Mouse (Mus musculus): ENCODE measurements around the gene Slc16a1. TPM values are rescaled to one million over a fixed set of nuclear protein-coding genes. Genes with fewer than 3 reads are reported as not detected.

Slc16a1 gene
- 10 to 100 TPM in 1 of 2 experiments, 1 to 10 TPM in 1; 6.7 to 11.2 TPM for polyA plus RNA-seq (2017; shearing (Covaris generic))

DNA sequence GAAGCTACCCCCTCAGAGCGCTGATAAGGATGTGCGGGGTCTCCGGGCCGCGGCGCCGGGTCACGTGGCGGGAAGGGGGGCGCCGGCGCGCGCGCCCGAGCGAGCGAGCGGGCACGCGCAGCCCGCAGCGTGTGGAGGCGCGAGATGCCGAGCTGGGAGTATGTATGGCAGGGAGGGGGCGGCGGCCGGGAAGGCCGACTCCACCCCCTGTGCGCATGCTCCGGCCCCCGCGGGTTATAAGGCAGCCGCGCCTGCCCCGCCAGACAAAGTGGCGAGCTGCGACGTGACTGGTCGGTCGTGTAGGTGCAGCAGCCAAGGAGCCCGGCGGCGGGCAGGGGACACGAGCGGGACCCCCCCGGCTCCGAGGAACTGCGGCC, at the start of gene Slc16a1:
TSS of gene Slc16a1 (plus strand) at position 266 of the 377 bp plus-strand sequence.
- peak; percentile 64 for ATAC-seq

DNA sequence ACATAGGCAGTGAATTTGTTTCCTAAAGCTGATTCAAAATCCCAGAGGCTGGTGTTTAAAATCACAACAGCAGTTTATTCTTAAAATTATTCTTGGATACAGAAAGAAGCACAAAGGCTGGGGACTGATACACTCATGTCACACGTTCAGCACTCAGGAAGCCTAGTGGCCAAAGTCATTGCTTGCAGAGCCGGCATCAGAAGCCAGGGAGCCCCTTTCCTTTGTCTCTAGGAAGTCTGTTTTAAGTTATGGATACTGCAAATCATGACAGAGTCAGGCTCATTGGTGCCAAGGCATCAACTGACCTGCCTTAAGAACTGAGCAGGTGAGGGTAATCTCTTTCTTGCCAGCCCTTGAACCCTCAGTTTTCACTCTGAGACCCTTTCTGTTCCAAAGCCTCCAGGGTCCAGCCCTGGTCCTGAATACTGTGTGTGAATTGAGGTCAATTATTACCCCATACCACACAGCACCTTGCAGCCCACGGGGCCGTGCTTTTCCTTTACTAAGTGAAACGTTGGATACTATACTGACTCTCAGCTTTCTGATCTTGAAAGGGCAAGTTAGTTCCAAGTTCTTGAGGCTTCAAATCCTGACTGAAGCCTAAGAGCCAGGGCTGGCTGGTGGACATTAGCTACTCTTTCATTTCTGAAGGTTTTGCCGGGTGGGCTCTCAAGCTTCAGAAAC, 41.9 kb upstream of the Slc16a1 start:
- ATAC-seq = no peak

DNA sequence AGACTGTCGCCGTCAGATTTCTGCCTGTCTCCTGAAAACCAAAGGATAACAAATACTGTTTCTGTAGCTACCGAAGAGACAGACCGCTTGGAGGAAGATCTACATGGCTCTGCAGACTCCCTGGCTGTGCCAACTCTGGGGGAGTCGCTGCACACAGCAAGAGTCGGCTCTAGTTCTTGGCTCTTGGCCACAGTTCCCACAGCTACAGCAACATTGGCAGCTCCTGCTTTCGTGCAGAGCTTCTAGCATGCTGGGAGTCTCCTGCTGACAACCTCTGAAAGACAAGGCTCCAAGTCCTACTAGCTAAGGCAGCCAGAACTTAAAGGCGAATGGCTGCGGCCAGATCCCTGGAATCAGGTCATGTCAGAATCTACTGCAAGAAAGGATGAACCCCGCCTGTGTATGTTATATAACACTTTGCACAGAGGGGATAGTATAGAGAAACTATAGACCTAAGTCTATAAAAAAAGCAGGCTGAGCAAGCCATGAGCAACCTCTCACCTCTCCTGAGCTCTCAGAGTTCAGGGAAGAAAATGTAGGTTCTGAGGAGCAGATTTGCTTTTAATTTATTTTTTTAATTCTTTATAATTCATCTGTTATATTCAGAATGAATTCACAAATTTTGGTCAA, 41.2 kb upstream of the Slc16a1 start:
- no peak for ATAC-seq

DNA sequence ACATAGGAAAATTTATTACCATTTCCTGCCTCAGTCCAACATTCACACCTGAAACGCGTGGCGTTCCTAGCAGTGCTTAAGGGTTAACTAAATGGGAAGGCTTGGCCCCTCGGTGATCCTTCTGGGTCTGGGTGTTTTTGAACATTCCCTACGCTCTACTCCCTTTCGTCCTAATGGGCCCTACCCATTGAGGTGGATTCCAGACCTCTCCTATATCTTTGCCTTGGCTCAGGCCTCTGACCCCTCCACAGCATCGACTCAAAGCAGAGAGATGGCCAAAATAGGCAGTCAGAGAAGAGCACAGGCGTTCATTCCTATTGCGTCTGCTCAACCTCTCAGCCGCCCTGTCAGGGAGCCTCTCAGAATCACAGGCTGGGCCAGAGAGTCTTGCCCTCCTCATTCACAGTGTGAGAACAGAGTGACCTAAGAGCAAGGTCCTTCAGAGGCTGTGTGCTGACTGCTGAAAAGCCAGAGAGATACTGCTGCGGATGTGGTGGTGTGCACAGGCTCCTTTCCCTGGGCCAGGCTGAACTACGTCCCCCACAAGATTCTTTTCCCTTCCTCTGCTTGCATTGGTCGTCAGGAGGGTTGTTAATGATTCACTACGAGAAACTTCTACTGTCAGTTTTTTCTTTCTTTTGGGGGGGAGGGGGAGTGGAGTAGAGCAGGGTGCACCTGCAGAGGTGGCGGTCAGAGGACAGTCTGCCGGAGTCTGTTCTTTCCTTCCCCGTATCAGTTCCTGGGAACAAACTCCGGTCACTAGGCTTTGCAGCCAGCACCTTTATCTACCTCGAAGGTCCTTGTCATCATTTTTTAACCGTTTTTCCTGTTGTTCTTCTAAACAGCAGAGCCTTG, 38.9 kb upstream of the Slc16a1 start:
- no peak for ATAC-seq

DNA sequence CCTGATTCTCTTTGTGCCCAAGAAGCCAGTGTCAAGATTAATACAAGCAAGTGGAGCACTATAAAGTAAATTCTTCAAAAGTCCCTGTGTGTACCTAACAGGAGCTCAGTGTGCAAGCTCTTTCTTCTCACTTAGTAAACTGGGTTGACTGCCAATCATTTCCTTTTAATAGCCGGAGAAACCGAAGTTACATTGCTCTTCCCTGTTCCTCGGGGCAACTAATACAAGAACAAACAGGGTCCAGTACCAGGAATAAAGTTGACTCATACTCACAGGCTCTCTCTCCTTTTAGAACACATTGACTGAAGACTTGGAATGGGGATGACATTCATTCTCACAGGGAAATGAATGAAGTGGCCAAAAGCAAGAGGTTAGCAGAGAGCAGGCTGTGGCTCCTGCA, 37.8 kb upstream of the Slc16a1 start:
- ATAC-seq = no peak

DNA sequence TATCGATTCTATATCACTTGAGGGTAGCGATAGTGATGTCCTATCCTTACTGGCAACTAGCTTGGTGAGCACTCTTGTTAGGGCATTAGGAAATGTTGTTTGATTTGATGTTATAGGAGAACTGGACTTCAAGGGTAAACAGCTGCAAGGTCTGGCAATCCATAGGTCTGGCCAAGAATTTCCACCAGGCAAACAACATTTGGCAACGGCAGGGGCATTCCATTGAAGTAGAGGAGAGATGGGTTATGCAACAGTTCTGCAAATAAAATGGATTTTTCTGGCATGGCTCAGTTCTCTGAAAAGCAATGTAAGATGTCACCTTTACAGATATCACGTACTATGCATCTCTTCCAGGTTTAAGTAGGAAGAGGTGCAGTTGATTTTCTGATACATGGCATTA, 36.8 kb upstream of the Slc16a1 start:
- no peak for ATAC-seq

DNA sequence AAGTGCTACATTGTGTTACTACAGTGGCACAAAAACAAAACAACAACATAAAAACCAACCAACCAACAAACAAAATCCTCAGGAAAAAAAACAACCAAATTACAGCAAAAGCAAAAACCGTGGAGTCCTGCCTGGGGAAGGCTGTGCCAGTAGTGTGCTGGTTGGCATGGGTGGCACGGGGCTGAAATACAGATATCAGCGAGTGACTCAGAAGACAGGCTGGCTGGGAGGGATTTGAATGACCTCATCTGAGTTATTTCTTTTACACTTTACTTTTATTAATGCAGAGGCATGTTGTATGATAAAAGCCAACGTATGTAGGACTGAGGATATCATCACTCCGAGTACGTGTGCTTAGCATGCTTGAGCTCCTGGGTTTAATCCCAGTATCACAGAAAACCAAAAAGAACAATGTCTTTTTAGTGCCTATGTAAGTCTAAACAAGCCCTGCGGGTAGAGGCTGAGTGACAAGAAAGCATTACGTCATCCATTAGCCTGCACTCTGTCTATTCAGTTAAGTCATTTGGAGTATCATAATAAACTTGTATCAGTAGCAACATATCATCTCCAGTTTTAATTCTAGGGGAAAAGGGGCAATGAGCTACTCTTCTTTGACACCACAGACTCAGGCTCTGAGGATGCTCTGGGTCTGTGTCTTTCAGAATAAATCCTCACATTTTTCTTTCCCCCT, 28.6 kb upstream of the Slc16a1 start:
- no peak for ATAC-seq

DNA sequence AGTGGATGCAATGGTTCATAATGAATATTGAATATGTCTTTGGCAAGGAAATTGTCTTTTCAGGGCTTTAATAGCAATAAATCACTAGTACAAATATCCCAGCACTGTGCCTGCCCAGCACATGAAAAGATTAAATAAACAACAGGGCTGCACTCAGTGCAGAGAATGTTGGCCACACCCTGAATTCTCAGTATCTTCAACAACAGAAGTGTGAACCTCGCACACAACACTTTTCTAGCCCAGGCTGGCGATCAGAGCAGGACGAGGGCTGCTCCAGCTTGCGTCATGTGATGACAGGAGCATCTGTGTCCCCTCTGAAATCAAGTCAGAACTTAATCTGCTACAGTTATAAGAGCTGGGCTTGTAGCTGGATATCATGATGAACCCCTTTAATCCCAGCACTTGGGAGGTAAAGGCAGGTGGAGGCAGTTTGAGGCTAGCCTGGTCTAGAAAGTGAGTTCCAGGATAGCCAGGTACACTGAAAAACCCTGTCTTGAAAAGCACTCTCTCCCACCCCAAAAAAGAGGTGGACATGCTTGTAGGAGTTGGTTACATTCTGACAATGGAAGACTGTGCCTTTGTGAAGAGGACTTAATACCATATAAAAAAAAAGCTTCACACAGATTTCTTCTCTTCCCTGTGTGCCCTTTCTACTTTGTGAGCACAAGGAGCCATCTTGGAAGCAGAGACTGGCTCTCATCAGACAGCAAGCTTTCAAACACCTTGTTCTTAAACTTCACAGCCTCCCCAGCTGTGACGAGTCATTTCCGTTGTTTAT, 27.8 kb upstream of the Slc16a1 start:
- ATAC-seq = no peak

DNA sequence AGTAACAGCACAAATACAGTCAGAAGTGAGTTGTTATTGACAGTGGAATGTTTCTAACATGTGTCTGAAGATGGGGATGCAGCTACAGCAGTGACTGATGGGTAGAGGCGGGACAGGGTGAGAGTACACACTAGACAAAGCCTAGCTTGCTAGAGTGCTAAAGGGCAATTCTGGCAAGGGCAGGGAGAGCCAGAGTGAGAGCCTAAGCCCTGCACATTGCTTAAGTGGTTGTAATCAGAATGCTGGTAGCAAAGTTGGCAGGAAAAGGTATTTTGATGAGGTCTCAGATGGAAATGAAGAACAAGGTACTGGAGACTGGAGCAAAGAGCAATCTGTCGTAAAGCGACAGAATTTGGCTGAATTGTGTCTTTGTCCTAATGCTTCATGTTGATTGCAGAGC, 26.5 kb upstream of the Slc16a1 start:
- no peak for ATAC-seq

DNA sequence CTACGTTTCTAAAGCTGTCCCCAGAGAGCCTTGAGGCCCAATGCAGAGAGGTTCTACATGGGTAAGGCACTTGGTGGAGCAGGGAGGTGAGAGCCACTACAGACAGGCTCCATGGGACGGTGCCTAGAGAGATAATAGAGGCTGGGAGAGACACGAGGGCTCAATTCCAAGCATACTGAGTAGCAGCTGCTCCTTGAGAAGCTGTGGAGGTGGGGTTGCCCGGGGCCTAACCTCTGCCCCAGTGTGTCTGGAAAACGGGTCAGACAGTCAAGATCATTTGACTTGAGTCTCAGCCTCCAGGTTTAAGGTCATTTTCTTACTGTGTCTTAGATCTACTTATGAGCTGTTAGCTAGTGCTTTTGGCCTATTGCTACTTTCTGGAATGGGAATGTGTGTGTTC, 25.4 kb upstream of the Slc16a1 start:
- ATAC-seq = no peak

DNA sequence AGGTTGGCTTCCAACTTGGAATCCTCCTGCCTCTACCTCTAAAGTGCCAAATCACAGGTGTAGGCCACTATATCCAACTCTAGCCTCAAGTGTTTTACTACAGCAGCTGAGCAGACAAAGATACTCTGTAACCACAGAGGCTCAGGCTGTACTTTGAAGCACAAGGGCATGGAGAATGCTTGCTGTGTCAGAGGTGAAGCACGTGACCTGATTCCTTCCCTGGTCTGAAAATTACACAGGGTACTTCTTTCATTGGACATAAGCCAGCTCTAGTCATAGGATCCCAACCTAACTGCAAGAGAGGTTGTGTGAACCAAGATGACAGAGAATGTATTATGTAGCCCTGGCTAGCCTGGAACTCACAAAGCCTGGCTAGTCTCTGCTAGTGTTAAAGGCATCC, 24.4 kb upstream of the Slc16a1 start:
- ATAC-seq = no peak

DNA sequence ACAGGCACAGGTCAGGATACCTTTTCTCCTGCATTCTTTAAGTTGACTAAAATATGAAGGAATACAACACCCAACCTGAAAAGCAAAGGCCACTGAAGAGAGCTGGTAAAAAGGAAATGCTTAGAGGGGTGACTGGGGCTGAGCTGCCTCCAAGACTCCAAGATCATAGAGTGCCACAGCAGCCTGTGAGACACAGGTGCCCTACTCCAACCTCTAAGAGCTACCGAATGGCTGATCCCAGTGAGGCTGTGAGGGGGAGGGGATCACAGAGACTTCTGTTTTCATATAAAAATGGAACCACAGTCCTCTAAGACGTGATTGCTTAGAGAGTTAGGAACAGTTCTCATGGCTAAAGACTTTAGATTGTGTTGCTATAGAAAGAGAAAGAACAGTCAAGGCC, 23.3 kb upstream of the Slc16a1 start:
- no peak for ATAC-seq

DNA sequence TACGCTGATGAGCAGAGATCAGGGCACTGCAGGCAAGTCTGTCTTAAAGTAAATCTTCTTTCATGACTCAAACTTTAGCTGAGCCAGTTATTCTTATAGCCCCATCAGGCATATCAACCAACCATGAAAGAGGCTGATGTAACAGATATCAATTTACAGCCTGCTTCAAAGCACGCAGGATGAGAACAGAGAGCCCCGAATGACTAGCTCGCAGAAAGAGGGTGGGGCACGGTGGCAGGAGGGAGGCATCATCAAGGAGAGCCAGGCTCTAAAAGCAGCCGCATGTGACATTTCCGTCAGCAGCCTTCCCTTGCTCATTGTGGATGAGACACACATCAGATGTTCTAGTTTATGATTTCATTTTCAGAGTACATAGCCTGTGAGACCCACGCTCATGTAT, 22.3 kb upstream of the Slc16a1 start:
- peak; percentile 83 for ATAC-seq

DNA sequence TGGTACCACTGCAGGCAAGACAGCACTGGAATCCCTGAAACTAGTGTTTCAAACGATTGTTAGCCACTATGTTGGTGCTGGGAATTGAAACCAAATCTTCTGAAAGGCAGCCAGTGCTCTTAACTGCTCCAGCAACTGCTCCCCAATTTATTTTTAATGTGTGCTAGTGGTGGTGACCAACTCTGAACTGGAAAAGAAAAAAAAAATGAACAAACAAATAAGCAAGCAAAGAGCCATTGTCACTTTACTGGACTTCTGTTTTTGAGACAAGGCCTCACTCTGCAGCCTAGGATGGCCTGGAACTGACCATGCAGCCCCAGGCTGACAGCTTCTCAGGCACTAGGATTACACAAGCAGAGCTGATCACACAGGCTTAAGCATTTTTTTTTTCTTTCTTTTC, 16.6 kb upstream of the Slc16a1 start:
- ATAC-seq = no peak

DNA sequence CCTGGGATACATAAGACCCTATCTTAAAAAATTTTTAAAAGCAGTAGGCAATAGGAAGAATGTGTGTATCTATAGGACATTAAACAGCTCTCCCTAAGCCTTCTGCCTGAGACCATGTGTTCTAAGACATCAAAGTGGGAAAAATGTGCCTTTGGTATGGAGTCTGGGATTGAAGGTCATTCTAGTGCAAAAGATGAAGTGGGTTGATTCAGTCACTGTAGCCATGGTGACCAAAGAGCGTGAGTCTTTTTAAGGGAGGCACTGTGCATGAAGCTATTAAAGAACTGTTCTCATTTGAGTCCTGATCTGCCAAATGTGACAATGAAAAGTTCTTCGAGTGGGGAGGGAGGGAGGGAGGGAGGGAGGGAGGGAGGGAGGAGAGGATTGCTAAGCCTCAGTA, 8.7 kb upstream of the Slc16a1 start:
- no peak for ATAC-seq

DNA sequence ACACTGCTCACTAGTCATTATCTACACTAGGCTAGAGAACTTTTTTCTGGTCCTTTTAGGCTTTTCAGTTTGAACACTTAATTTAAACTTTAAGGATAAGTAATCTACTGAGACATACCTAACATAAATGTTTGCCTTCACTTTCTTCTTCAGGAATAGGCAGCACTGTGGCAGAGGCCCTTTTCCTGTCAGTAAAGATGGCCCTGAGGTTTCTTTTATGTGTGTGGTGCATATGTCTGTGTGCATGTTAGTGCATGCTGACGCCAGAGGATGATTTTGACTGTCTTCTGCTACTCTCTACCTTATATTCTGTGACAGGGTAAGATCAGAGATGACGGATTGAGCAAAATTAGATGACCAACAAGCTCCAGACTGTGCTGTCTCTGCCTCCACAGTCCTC, 7.5 kb upstream of the Slc16a1 start:
- ATAC-seq = no peak

DNA sequence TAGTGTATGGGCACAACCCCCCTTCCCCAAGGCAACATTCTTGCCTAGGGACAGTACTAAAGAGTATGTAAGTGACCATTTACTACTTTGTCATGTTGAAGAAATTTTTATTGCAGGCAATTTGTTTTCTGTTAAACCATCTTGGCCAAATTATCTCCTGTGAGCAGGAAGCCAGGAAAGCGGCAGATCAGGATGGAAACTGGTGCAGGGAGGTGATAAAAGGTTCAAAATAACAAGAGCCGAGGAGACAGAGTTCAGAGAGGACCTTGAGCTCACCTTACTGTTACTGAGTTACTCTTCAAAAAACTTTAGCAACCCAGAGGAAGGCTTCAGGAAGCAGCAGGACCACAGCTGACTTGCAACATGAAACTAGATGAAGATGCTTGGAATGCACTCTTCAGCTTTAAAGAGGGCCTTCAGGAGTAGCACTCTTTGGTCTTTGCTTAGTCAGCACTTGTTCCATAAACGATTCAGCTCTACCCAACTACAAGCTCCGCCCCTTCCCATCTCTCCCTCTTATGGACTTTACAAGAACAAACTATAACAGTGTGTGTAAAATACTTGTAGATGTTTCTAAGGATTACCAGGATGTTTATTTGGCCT, 5.8 kb upstream of the Slc16a1 start:
- no peak for ATAC-seq

DNA sequence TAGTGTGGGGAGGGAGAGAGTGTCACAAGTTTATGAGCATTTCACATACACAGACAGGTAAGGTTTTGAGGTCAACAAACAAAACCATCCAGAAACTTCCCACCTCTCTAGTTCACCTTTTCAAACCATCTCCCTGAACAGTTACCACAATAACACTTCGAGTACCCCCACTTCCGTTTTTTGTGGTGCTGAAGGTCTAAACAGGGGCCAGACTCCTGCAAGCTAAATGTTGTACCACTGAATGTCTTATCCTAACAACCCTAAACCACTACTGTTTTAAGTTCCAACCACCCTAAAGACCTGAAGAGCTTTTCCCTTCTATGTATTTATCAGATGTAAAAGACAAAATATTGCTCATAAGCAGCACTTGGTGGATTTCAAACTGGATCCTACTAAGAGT, 2.0 kb upstream of the Slc16a1 start:
- ATAC-seq = no peak

DNA sequence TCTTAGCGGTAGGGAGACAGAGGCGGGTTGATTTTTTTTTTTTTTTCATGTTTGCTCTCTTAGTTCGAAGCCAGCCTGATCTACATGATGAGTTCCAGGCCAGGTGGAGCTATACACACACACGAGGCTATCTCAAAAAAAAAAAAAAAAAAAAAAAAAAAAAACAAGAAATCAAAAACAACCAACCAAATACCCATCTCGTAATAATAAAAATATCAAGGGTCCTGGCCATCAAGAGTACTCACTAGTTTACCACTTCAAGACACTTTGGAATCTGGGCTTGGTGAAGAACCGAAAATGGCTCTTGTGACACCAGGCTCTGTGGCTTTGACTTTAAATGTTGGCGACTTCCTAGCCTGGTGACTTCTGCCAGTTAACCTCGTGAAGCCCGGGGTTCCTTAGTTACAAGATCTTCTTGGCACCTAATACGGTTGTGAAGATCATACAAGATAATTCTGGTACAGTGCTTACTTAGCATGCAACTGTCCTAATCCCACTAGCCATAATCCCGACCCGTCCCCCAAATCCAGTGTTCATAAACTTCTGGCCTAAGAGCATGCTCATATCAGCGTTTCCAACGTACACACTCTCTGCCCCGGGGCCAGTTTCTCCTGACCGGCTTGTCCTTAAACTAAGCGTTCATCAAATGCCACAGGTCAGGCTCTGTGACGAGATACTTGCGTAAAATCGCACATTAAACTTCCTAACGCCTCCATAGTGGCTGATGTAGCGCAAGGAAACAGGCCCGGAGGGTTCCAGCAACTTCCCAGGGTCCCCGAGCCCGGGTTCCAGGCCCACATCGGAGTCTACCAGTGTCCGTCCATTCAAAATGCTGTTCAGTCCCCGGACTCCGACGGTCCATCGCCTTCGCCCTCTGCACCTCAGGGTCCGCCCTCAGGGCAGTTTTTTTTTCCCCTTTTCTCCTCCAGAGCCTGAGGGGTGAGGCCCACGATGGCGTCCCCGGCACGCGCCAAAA, 753 bp upstream of the Slc16a1 start:
- ATAC-seq = peak; percentile 3

DNA sequence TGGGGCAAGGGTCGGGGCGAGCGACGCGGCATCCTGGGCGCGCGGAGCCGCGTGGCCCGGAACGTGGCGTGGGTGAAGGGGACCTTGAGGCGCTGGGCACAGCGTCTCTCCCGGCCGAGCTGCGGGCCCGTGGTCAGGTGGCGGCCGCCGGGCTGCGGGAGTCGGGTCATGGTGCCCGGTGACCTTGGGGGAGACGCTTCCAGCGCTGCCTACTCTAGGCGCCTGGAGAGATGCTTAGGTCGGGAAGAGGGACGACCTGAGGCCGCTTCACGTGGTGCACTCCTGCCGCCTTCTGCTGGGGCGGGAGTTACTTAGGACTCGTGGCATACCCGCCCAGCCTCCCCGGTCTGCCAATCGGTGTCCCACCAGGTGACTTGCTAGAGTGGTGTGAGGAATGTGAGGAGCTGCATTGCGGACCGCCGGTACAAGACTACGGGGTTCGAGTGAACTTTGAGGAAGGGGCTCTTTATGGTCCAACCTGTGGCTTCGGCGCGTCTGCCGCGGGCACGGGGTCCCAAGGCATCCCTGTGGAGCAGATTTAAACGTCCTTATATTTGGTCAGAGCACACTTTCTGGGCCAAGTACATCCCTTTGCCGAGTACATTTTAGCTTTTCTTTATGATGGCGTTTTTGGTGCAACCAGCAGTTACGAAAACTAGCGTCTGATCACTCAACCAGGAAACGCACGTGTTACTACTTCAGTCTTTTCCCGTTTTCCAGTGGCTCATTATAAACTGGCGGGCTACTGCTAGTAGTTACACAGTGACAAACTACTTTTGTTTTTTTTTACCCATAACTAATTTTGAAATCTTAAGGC, 672 bp downstream of the Slc16a1 start:
- ATAC-seq = peak; percentile 43

Measured in activated CD4-positive, CD25-positive, alpha-beta regulatory T cell, adult 4 months (primary cell).